Mouse (Mus musculus) limb, embryonic 12.5 days (tissue): ENCODE data around the gene Dda1. TPM values are rescaled to one million over a fixed set of nuclear protein-coding genes. Genes with fewer than 3 reads are reported as not detected.

Experiments
- ATAC-seq: fragments of 200-750 bp; cut with Nextera tagmentation; 2 replicates; pipeline ENCODE4 v1.8.0; 2017; ENCODE audit warnings: low read depth, moderate TSS enrichment; ENCODE audit not compliant: insufficient number of reproducible peaks, insufficient read depth, low FRiP score, low TSS enrichment
- H3K27ac ChIP-seq: fragments of 300-500 bp; sonication (generic); 2 replicates; pipeline ENCODE4 v1.5.1; 2016; ENCODE audit warnings: mild to moderate bottlenecking, moderate library complexity
- H3K27me3 ChIP-seq: fragments of 300-500 bp; sonication (generic); 2 replicates; pipeline ENCODE4 v1.6.1; 2016; ENCODE audit warnings: mild to moderate bottlenecking, moderate library complexity
- H3K36me3 ChIP-seq: fragments of 300-500 bp; sonication (generic); 2 replicates; pipeline ENCODE4 v1.6.1; 2016; ENCODE audit warnings: mild to moderate bottlenecking, moderate library complexity
- H3K4me1 ChIP-seq: fragments of 300-500 bp; sonication (generic); replicated peaks from 2 replicates; pipeline ENCODE4 v1.6.1; 2016
- H3K4me2 ChIP-seq: fragments of 300-500 bp; sonication (generic); 2 replicates; pipeline ENCODE4 v1.6.1; 2016; ENCODE audit warnings: mild to moderate bottlenecking, moderate library complexity
- H3K4me3 ChIP-seq: fragments of 300-500 bp; sonication (generic); replicated peaks from 2 replicates; pipeline ENCODE4 v1.5.1; 2016; ENCODE audit warnings: mild to moderate bottlenecking
- H3K9ac ChIP-seq: fragments of 300-500 bp; sonication (generic); replicated peaks from 2 replicates; pipeline ENCODE4 v1.6.1; 2016; ENCODE audit warnings: mild to moderate bottlenecking, moderate library complexity
- H3K9me3 ChIP-seq: fragments of 300-500 bp; sonication (generic); 2 replicates; pipeline ENCODE4 v1.6.1; 2016; ENCODE audit warnings: mild to moderate bottlenecking, moderate library complexity
- WGBS: fragments of 180-500 bp; shearing (Covaris S2); methylation state at CpG from one replicate; pipeline ENCODE4 v1.1.7; 2016; 5-methylcytosine and 5-hydroxymethylcytosine counted together
- polyA plus RNA-seq: library from polyadenylated mRNA; unstranded; fragments of >200 nt; fragmentation: Nextera tagmentation; extraction: Ambion mirVana; gene quantifications from 2 replicates; pipeline ENCODE4 v1.2.1, GENCODE M21; 2016

Dda1 gene
- polyA plus RNA-seq, 1 experiment from 2014 or later = 106 TPM

GRCm38 (mm10) chr8:71496481-71496880, 27.5 kb downstream of the Dda1 start:
- no peak for ATAC-seq
- 33% methylated on average over 11 of the region's 11 CpGs for WGBS
- Histone ChIP-seq H3K27me3 (no peaks in the 10 kb centered on the region), H3K4me1 (peaks cover 27% of the 10 kb centered on the region), H3K36me3 (peaks cover 26% of the 10 kb centered on the region), H3K9me3 (no peaks in the 10 kb centered on the region), H3K4me3 (no peak overlapping the region), H3K9ac (no peak overlapping the region), H3K27ac (no peak overlapping the region), H3K4me2 (no peak overlapping the region)

- no peak overlapping the region for H3K4me3 ChIP-seq
- H3K9me3 ChIP-seq = no peaks in the 10 kb centered on the region
- H3K4me2 ChIP-seq = no peak overlapping the region
- ATAC-seq = no peak
- peaks cover 27% of the 10 kb centered on the region for H3K4me1 ChIP-seq
- no peak overlapping the region; the same call in 1 of the 2 replicates for H3K9ac ChIP-seq
- H3K27ac ChIP-seq = no peak overlapping the region
- H3K36me3 ChIP-seq = peaks cover 19% of the 10 kb centered on the region
- 80% methylated on average over 1 of the region's 1 CpGs for WGBS
- no peaks in the 10 kb centered on the region for H3K27me3 ChIP-seq
These were observed 28.2 kb downstream of the Dda1 start for GRCm38 (mm10) chr8:71497077-71497645.

- peak overlapping the region; percentile 38 for H3K4me2 ChIP-seq
- no peaks in the 10 kb centered on the region for H3K9me3 ChIP-seq
- H3K27me3 ChIP-seq = no peaks in the 10 kb centered on the region
- H3K27ac ChIP-seq = peak overlapping the region; percentile 74
- 19% methylated on average over 15 of the region's 15 CpGs for WGBS
- peaks cover 11% of the 10 kb centered on the region; the same call in 1 of the 2 replicates for H3K36me3 ChIP-seq
- 0 out of 2 replicates have a peak overlapping the region, but pooled peaks have one; percentile 23 for H3K9ac ChIP-seq
- no peak overlapping the region for H3K4me3 ChIP-seq
- ATAC-seq = no peak
- H3K4me1 ChIP-seq = peaks cover 27% of the 10 kb centered on the region
These were observed 29.0 kb downstream of the Dda1 start for GRCm38 (mm10) chr8:71497881-71498501.

- H3K9me3 ChIP-seq = no peaks in the 10 kb centered on the region
- no peak overlapping the region for H3K4me3 ChIP-seq
- peaks cover 27% of the 10 kb centered on the region for H3K4me1 ChIP-seq
- H3K4me2 ChIP-seq = peak overlapping the region; percentile 38
- peak overlapping the region; percentile 74; the same call in 1 of the 2 replicates for H3K27ac ChIP-seq
- 0 out of 2 replicates have a peak overlapping the region, but pooled peaks have one; percentile 19 for H3K9ac ChIP-seq
- H3K36me3 ChIP-seq = peaks cover 3% of the 10 kb centered on the region; the same call in 1 of the 2 replicates
- ATAC-seq = no peak
- 18% methylated on average over 16 of the region's 16 CpGs for WGBS
- H3K27me3 ChIP-seq = no peaks in the 10 kb centered on the region
These were observed 30.1 kb downstream of the Dda1 start for GRCm38 (mm10) chr8:71498816-71499690.

GRCm38 (mm10) chr8:71504349-71504748, 35.4 kb downstream of the Dda1 start:
- no peak for ATAC-seq
- Histone ChIP-seq H3K9me3 (no peaks in the 10 kb centered on the region), H3K36me3 (no peaks in the 10 kb centered on the region), H3K4me2 (no peak overlapping the region), H3K27ac (no peak overlapping the region), H3K4me1 (peaks cover 8% of the 10 kb centered on the region), H3K27me3 (peaks cover 42% of the 10 kb centered on the region), H3K9ac (no peak overlapping the region), H3K4me3 (no peak overlapping the region)
- 78% methylated on average over 4 of the region's 4 CpGs for WGBS

- Histone ChIP-seq H3K4me3 (no peak overlapping the region), H3K4me2 (no peak overlapping the region), H3K9ac (no peak overlapping the region), H3K9me3 (no peaks in the 10 kb centered on the region), H3K27me3 (peaks cover 52% of the 10 kb centered on the region), H3K36me3 (no peaks in the 10 kb centered on the region), H3K27ac (no peak overlapping the region), H3K4me1 (peaks cover 8% of the 10 kb centered on the region; the same call in 1 of the 2 replicates)
- WGBS = 84% methylated on average over 4 of the region's 4 CpGs
- no peak for ATAC-seq
These were observed 36.3 kb downstream of the Dda1 start for GRCm38 (mm10) chr8:71505326-71505725.

GRCm38 (mm10) chr8:71505979-71506378, 37.0 kb downstream of the Dda1 start:
- Histone ChIP-seq H3K4me1 (peaks cover 8% of the 10 kb centered on the region; the same call in 1 of the 2 replicates), H3K4me2 (no peak overlapping the region), H3K4me3 (no peak overlapping the region), H3K9ac (no peak overlapping the region), H3K27me3 (peaks cover 59% of the 10 kb centered on the region), H3K27ac (no peak overlapping the region), H3K36me3 (no peaks in the 10 kb centered on the region), H3K9me3 (no peaks in the 10 kb centered on the region)
- ATAC-seq = no peak
- WGBS = 75% methylated on average over 4 of the region's 4 CpGs

GRCm38 (mm10) chr8:71507589-71508104, 38.6 kb downstream of the Dda1 start:
- WGBS = under 1% methylated on average over 61 of the region's 61 CpGs
- Histone ChIP-seq H3K36me3 (no peaks in the 10 kb centered on the region), H3K4me3 (peak overlapping the region; percentile 47), H3K4me1 (peaks cover 8% of the 10 kb centered on the region; the same call in 1 of the 2 replicates), H3K27ac (no peak overlapping the region), H3K9me3 (no peaks in the 10 kb centered on the region), H3K4me2 (peak overlapping the region; percentile 75), H3K27me3 (peaks cover 68% of the 10 kb centered on the region), H3K9ac (peak overlapping the region; percentile 35; the same call in 1 of the 2 replicates)
- ATAC-seq = peak; percentile 37; the same call in 1 of the 2 replicates

GRCm38 (mm10) chr8:71509316-71509715, 40.3 kb downstream of the Dda1 start:
- H3K4me3 ChIP-seq = peak overlapping the region; percentile 1; the same call in 1 of the 2 replicates
- WGBS = 66% methylated on average over 2 of the region's 2 CpGs
- peaks cover 8% of the 10 kb centered on the region; the same call in 1 of the 2 replicates for H3K4me1 ChIP-seq
- peak overlapping the region; percentile 5 for H3K4me2 ChIP-seq
- H3K27ac ChIP-seq = no peak overlapping the region
- H3K9me3 ChIP-seq = no peaks in the 10 kb centered on the region
- no peak overlapping the region for H3K9ac ChIP-seq
- no peaks in the 10 kb centered on the region for H3K36me3 ChIP-seq
- no peak for ATAC-seq
- peaks cover 68% of the 10 kb centered on the region for H3K27me3 ChIP-seq

GRCm38 (mm10) chr8:71511644-71512043, 42.6 kb downstream of the Dda1 start, which contains the start of gene Plvap:
Plvap (minus strand) TSS chr8:71511752.
- Histone ChIP-seq H3K27ac (no peak within 1 kb of the TSS), H3K4me3 (peak within 1 kb of the TSS; percentile 5), H3K9ac (no peak within 1 kb of the TSS), H3K36me3 (no peaks in the 10 kb centered on the region), H3K27me3 (peaks cover 51% of the 10 kb centered on the region), H3K4me2 (no peak within 1 kb of the TSS), H3K4me1 (peaks cover 8% of the 10 kb centered on the region; the same call in 1 of the 2 replicates), H3K9me3 (no peaks in the 10 kb centered on the region)
- WGBS = 60% methylated on average over 13 of the region's 14 CpGs
- ATAC-seq = no peak
